Mouse (Mus musculus) activated CD4-positive, CD25-positive, alpha-beta regulatory T cell, adult 4 months (primary cell): Measurements from ENCODE around the gene Cd4. TPM values are rescaled to one million over a fixed set of nuclear protein-coding genes. Genes with fewer than 3 reads are reported as not detected.
"Not testable (repeated sequence)": the region's sequence is repeated elsewhere in the genome, so short reads cannot be mapped to it uniquely, and the experiment has no call there.

Experiments
- ATAC-seq: one replicate; pipeline ENCODE4 v1.8.0; 2017
- polyA plus RNA-seq, 2 experiments: library from polyadenylated mRNA; unstranded; fragments of 100-300 nt; shearing (Covaris generic); gene quantifications; one replicate each; pipeline ENCODE4 v1.2.1; 2017

The Cd4 gene
- polyA plus RNA-seq, 2 experiments from 2014 or later: 240 to 401 TPM

DNA sequence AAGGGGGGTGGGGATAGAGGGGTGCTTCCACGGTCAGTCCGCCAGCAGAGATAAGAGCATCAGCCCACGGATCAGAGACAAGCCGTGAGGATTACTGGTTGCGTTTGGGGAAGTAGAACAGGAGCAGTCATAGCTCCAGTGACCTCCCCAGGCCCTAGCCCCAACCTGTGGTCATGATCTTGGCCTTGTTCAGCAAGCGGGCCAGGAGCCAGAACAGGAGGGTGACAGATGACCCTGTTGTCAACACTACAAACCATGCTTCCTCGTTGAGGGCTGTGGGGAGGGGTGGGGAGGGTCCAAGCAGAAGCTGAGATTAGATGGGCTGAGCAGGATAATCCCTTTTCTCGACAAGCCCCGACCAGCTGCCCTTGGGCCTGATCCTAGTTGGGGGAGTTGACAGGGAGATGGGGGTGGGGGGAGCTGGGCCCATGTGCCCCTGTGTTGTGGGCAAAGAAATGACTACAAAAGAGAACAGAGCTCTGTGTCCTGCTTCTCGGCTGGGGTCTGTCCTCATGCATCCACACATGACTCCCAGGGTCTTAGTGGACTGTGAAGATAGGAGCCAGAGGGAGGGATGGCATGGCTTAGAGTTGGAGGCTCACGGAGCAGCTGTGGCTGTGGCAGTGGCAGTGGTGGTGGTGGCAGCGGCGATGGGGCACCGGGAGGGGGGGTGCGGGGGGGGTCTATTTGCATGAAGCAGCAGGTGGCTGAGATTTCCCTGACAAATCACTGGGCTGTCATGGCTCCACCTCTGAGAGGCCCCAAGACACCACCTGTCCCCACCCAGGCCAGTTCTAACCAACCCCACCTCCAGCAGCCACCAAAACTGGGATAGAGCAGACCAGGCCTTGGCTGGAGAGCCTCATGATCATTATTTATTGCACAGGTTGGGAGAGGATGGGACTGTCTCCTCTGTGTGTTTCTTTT, 47.5 kb downstream of the Cd4 start, which contains the start of gene Gnb3:
TSS of gene Gnb3 (minus strand) at position 35 of the 927 bp plus-strand sequence.
- ATAC-seq: no peak

DNA sequence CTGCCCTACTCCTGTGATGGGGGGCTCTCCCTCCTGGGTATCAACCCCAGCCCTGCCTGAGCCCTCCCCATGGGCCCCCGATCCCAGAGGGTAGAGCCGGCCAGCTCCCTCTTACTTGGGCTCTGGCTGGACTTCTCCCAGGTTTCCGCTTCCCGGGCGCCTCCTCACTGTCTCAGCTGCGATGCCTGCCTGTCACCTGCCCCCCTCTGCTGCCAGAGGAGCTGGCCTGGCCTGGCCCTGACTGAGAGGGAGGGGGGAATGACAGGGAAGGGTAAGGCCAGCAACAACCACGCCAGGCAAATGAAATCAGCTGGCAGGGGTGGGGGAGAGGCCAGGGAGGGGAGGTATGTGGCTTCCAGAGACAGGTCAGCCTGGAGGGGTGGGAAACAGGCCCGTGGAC, 48.2 kb downstream of the Cd4 start:
- ATAC-seq: no peak

DNA sequence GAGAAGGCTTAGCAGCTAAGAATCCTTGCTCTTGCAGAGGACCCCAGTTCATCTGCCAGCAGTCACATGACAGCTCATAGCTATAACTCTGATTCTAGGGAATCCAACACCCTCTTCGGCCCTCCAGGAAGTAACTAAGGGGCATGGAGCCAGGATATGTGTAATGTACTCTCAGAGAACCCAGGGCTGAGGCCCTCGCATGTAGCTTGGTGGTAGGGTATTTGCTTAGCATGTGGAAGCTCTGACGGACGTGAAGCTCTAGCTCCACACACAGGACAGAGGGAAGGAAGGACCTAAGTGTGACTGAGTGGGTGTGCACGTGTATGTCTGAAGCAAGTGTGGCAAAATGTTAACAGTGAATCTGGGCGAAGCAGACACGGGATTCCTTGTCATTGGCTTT, 51.6 kb downstream of the Cd4 start:
- ATAC-seq: no peak

DNA sequence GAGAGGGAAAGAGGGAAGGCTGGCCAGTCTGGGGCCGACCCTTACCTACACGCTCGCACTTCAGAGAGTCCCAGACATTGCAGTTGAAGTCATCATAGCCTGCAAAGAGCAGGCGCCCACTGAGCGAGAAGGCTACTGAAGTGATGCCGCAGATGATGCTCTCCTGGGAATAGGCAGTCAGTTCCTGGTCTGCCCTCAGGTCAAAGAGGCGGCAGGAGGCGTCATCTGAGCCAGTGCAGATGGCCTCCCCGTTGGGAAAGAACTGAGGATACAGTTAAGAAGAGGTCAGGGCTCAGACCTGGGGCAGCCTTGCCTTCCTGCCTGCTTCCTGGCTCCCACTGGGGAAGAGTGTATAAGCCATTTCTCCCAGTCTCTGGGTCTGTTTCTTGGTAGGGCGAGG, 52.5 kb downstream of the Cd4 start:
- ATAC-seq: no peak

DNA sequence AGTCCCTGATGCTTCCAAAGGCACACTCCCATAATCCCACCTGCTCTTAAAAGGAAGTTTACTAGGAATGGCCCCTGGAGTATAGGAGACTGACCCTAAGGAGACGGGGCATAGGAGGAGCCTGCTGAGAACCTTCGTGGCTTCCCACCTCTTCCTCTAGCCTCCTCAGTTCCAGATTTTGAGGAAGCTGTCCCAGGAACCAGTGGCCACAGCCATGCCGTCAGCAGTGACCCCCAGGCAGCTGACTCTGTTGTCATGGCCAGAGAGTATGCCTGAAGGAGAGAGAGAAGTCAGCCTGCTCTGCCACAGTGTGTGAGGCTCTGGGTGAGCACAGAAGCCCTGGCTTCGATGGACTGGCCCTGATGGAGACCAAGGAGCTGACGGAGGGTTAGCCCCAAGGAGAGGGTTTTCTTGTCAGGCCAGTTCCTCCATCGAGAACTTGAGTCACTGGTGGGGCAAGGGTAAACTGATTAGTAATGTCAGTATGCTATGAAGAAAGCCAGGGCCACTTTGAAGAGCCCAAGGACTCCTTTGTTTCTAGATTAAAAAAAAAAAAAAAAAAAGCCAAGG, 53.4 kb downstream of the Cd4 start:
- ATAC-seq: no peak

DNA sequence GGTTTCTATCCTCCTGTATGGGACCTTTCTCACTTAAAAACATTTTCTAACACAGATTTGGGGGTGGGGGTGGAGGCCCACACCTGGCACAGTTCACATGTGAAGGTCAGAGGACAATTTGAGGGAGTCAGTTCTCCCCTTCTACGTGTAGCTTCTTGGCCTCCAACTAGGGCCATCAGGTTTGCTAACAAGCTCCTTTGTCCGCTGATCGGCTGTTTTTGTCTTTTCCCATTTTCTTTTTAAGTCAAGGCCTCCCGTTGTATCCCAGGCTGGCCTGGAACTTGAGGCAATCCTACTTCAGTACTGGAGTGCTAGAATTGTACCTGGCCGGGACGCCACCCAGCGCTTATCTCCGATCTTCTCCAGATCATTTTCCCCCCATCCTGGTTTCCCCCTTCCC, 56.4 kb downstream of the Cd4 start:
- no peak for ATAC-seq

DNA sequence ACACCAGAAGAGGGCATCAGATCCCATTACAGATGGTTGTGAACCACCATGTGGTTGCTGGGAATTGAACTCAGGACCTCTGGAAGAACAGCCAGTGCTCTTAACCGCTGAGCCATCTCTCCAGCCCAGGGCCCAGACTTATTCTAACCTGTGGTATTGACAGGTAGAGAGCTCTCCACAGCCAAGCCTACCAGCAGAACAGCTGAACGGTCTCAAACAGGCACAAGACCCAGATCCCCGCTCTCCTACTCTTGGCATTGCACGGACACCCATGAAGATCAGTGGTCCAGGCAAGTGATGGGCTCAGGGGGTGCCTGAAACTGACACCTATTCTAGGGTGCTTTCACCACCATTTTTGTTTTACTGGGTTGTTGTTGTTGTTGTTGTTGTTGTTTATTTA, 56.8 kb downstream of the Cd4 start:
- not testable (repeated sequence) for ATAC-seq

DNA sequence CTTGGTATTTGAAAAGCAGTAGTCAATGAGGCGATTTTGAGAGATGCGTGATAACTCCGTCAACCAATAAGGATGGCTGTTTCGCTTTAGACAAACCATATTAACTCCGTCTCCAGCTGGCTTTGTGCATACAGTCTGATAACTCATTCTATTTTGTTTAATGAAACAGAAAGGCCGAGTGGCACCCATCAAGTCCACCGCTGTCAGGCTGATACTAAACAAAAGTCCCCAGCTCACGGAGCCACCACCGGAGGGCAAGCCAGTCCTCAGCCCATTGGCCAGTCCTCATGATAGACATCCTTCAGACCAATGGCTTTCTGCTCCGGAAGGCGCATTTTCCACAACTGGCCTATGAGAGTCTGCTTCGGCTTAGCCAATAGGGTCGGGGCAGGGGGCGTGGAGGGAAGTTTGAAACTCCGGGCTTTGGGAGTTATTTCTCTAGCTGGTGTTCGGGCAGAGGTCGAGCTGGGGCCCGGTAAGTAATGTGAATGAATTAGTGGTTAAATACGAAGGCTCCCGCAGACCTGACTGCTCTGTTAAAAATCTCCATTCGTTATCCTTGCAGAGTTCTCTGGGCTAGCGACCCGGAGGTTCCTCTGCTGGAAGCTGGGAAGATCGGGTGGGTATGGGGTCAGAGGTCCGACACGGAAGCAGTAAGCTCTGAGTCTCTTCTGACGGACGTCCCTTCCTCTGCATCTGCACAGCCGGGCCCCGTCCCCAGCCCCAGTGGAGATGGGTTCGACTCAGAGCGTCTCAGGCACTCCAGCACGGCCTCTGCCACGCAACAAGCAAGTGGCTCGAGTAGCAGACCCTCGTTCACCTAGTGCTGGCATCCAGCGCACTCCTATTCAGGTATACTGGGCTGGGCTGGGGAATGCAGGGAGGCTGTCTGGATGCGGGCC, 58.0 kb downstream of the Cd4 start:
- ATAC-seq: peak; percentile 75

DNA sequence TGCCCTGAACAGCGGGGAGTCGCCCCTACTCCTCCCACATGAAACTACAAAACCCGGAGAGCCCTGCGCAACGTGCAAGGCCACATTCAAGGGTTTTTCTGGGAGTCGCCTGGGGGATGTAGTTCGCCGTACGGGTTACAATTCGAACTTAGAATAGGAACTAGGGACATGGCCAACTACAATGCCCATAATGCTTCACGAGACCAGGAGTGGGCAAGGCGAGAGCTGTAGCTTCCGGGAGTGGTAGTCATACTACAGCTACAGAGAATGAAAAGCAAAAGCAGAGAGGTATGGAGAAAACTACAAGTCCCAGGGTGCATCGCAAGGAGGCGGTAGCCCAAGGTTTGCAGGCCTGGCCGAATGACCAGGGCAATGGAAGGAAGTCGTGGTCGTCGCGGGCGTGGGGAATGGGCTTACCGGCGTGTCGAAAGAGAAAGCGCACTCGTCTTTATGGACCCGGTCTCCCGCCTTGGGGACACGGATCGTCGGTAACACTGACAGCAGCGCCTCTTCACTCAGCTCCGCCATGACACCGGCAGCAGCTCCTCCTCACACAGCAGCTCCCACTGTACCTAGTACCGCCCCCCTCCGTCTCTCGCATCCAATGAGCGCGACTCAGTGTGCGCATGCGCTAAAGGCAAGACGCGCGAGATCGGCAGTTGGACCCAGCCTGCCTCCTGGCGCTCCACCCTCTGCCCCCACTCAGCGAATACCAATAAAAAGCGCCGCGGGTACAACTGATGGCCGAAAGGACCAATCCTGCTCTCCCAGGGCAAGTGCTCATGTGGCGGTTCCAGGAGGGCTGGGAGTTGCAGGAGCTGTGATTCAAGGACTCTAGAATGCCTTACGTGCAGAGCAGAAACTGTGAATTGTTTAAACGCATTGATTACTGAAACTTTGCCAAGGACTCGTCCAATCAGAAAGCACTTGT, 58.9 kb downstream of the Cd4 start, which contains the start of the genes Usp5 and Cdca3:
TSS of gene Usp5 (minus strand) at position 617 of the 931 bp plus-strand sequence.
TSS of gene Cdca3 (plus strand) at position 680 of the 931 bp plus-strand sequence.
- ATAC-seq: peak; percentile 83

DNA sequence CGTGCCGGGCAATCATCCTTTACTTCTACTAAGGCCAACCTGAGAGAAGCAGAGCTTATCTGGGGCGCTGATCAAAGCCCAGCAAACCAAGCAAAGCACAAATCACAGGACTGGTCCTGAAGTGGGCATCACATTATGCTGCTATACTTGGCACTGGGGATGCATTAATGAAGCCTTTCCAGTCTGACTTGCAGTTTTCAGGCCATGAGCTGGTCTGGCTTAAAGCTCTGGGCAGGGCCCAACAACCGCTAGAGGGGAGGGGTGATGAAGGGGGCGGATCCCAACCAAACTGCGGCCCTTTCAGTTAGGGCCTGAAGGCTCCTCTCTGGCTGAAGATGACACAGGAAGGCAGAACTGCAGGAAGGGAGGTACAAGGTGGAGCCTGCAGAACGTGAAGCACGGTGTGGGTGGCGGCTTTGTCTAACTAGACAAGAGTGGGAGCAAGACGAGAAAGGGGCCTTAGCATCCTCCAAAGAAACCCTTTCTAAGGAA, 59.9 kb downstream of the Cd4 start:
- ATAC-seq: no peak

DNA sequence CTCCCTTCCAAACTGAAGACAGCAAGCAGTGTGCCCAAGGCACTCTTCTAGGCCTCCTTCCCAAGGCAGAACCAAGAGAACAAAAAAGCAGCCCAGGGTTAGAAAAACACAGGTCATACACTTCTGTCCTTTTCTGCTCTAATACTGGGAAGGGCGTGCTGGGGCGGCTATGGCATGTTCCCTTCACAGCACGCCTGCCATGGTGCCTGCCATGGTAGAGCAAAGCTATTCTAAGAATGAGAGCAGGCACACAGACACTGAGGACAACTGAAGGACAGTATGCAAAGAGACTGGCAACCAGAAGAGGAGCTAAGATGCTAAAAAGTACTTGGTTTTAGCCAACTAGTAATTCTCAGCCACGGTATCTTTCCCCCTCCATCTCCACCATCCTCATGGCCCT, 66.0 kb downstream of the Cd4 start:
- no peak for ATAC-seq

DNA sequence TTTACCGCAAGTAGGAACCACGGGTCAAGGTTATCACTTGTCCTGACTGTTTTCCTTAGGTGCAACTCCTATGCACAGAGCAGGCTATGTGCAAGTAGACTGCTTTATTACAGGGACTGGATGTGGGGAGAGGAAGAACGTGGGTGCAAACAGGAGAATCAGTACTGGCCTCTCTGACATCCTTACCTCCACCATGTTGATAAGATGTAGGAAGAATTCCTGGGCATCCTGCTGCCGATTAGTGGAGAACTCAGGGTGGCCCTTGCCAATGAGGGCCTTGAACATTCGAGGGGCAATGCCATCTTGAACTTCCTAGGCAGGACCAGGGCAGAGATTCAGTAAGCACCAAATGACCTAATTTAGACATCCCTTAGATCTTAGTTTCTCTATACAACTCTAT, 67.1 kb downstream of the Cd4 start:
- no peak for ATAC-seq

DNA sequence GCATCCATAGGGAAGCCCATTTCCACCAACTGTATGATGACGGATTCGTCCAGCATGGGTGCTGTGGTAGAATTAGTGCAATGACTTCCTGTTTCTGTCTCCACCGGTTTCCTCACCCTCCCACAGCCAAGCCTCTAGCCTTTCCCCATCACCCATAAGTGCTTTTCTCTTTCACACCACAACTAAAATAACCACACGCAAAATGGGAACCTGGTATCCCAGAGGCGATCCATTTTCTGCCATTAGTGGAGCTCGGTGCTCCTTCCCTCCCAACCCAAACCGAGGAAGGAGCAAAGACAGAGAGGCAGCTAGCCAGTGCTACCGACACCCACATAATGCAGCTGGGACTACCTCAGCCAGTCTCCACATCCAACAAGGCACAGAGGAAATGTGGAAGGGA, 70.0 kb downstream of the Cd4 start:
- ATAC-seq: no peak

DNA sequence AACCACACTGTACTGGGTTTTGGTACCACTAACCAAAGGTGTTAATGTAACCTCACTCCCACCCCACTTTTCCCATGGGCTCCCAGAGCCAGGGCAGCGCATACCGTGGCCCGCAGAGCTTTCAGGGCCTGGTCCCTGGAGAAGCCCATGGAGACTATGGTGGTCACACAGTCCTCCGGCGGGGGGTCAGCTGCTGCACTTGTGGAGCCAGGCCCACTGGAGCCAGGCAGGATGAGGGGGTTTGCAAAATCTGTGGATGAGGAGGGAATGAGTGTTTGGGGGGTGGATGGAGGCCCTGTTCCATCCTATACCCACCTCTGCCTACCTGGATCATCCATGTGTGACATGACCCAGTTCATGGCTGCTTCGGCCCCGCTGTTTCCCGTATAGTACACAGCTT, 70.5 kb downstream of the Cd4 start:
- ATAC-seq: no peak

DNA sequence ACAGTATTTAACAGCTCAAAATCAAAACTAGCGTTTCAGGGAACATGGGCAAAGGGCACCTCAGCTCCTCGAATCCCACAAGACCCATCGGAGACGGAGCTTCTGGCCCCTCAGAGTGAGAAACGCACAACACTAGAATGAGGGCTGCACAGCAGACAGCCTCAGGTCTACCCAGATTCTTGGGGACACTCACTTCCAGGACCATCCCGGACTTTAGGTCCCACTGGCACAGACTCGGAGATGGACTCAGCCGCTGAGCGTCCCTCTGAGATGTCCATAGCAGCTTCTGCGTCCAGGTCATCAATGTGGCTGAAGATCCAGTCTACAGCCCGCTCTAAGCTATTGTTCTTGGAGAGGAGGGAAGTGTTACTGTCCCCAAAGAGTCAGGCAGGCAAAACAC, 70.9 kb downstream of the Cd4 start:
- ATAC-seq: no peak

DNA sequence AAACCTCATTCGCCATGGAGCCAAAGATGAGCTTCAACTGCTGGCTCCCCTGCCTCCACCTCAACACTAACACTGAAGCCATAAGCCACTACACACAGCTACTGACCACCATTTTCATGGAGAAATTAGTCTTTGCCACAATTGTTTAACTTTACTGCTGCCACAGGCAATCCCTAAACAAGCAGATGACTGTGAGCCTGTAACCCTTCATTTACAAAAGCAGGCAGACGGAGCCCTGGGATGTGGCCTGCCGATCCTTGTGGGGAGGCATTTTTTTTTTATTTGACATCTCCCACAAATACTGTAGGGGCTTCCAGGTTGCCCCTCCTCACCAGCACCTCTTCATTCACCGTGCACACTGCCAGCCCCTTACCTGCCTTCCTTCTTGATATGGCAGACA, 71.4 kb downstream of the Cd4 start:
- no peak for ATAC-seq

DNA sequence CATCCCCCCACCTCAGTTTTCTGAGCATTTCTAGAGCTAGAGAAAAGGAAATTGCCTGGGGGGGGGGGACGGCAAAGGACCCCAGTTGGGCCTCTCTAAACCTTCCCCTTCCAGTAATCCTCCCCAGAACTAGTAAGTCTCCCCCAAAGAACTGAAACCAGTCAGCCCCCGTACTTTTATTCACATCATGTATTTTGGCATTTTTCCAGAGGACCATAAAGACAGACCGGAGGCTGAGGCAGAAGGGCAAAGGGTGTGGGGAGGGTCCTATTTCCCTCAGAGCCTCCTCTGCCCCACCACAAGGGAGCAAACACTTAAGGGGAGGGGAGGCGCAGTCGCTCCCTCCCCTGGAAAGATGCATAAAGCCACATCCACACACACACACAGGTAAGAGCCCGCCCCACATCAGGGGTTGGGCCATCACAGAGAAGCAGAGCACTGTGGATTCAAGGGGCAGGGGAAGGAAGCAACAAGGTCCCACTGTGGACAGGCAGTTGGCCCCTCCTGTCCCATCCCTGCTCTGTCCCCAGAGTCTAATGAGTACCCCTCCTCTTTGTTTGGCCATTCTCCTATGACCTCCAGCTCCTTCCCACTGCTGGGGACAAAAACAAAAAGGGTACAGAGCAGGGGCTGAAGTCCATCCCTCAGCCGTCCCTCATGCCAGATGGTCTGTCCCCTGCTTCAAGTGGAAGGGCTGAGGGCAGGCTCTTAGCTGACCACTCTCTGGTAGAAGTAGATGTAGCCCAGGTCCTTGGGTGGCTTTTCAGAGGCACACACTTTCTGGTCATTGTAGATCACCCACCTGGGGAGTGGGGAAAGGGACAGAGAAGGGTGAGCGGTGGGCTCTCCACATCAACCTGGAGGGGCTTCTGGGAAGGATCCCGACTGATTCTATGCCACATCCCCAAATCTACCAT, 72.9 kb downstream of the Cd4 start:
- no peak for ATAC-seq
